Mouse (Mus musculus): Measurements from ENCODE around the gene 5730522E02Rik. TPM values are rescaled to one million over a fixed set of nuclear protein-coding genes. Genes with fewer than 3 reads are reported as not detected.

5730522E02Rik gene
- polyA plus RNA-seq, 1 experiment from 2014 or later, result 12.3 TPM

DNA sequence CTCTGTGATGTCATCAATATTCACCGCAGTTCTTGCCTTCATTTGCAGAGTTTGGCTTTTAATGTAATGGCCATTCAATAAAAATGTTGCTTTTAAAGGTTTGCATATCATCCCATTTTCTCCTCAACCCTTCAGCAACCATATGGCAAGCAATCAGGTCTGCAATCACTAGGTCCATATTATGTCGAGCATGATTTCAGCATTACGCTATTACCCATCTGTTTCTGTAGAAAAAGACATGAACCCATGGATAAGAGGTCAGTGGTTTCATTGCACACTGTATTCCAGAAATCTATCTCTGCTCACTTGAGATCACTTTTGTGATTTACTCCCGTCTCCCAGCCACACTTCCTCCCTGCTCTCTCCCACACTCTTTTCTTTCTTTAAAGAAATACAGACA lies 213.1 kb downstream of the 5730522E02Rik start:
- WGBS, result 53% methylated on average over 4 of the region's 4 CpGs
- no peak overlapping the region for H3K27ac ChIP-seq (ENCODE audit: low read depth, low read length)
- ATAC-seq, result 0 out of 2 replicates have a peak, but pooled peaks have one; percentile 16

DNA sequence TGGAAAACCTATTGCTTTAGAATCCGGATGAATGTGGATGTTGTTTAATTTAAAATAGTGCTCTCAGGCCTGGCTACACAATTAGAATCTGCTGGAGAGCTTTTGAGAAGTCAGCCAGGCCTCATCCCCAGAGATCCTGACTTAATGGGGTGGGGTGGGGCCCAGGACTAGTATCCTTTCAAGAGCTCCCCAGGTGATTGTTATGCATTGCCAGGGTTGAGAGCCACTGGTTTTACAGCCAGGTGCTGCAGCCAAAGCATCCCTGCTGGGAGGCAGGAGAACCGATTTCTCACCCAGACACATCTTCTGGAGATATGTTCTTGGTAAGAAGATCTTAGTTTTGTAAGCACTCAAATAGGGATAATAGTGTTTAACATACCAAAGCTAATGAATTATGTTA lies 216.4 kb downstream of the 5730522E02Rik start:
- Histone ChIP-seq H3K9ac (ENCODE audit: low read depth, low read length) (no peak overlapping the region), H3K4me3 (ENCODE audit: low read length) (no peak overlapping the region), H3K4me1 (ENCODE audit: control insufficient read depth, insufficient read depth, low read depth, low read length) (no peaks in the 10 kb centered on the region), H3K4me2 (ENCODE audit: low read length) (no peak overlapping the region), H3K27me3 (replicated peaks; ENCODE audit: control insufficient read depth, insufficient read depth, low read length) (no peaks in the 10 kb centered on the region), H3K9me3 (ENCODE audit: control insufficient read depth, low read length) (no peaks in the 10 kb centered on the region), H3K27ac (ENCODE audit: low read depth, low read length) (no peak overlapping the region), H3K36me3 (ENCODE audit: control insufficient read depth, insufficient read depth, low read length) (no peaks in the 10 kb centered on the region)
- ATAC-seq, result no peak
- 23% methylated on average over 2 of the region's 2 CpGs for WGBS

More for the DNA sequence above, 213.1 kb downstream of the 5730522E02Rik start:
- Histone ChIP-seq H3K9ac (ENCODE audit: low read depth, low read length) (no peak overlapping the region), H3K36me3 (ENCODE audit: control insufficient read depth, insufficient read depth, low read length) (no peaks in the 10 kb centered on the region), H3K4me1 (ENCODE audit: control insufficient read depth, insufficient read depth, low read depth, low read length) (no peaks in the 10 kb centered on the region), H3K9me3 (ENCODE audit: control insufficient read depth, low read length) (no peaks in the 10 kb centered on the region), H3K4me3 (ENCODE audit: low read length) (no peak overlapping the region), H3K27me3 (replicated peaks; ENCODE audit: control insufficient read depth, insufficient read depth, low read length) (no peaks in the 10 kb centered on the region), H3K4me2 (ENCODE audit: low read length) (no peak overlapping the region)

DNA sequence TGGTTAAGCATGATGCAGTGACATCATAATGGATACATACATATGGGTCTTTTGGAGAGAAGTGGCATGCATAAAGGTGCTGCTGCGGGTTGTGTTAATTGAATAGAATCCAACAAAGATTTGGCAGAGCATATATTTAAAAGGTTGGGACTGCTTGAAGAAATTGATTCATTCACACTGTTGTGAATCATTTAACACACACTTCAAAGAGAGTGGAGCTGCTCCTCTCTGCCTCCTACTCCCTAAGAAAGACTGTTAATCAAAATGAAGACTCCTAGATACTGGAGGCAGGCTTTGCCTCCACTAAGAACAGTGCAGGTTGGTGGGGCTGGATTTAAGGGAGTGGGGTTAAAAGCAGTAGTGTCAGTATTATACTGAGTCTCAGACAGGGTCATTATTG lies 218.3 kb downstream of the 5730522E02Rik start:
- Histone ChIP-seq H3K9ac (ENCODE audit: low read depth, low read length) (no peak overlapping the region), H3K36me3 (ENCODE audit: control insufficient read depth, insufficient read depth, low read length) (no peaks in the 10 kb centered on the region), H3K4me1 (ENCODE audit: control insufficient read depth, insufficient read depth, low read depth, low read length) (no peaks in the 10 kb centered on the region), H3K9me3 (ENCODE audit: control insufficient read depth, low read length) (no peaks in the 10 kb centered on the region), H3K4me3 (ENCODE audit: low read length) (no peak overlapping the region), H3K4me2 (ENCODE audit: low read length) (no peak overlapping the region), H3K27me3 (replicated peaks; ENCODE audit: control insufficient read depth, insufficient read depth, low read length) (no peaks in the 10 kb centered on the region), H3K27ac (ENCODE audit: low read depth, low read length) (no peak overlapping the region)
- WGBS, result 82% methylated on average over 1 of the region's 1 CpGs
- no peak for ATAC-seq

DNA sequence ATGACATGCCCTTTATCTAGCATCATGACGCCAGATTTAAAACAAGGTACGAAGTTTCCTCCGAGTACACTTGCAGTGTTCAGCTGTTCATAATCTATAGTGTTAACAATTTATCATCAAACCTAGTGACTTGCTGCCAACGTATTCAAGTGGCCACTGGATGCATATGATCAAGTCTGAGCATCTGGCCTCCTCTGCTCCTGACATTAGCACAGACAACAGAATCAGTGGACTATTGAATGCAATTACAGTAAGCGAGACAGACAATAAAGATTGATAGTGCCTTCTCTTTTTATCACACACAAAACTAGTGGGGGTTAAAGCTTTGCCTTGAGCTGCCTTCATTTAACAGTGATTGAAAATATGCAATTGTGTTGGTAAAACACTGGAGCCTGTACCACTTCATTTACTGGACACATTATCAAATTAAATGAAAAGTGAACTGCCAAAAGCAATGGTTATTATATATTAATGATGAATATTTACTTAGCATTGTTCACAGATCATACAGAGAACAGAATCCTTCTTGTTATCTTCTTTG lies 231.8 kb downstream of the 5730522E02Rik start:
- no peaks in the 10 kb centered on the region for H3K36me3 ChIP-seq (ENCODE audit: control insufficient read depth, insufficient read depth, low read length)
- H3K27me3 ChIP-seq (replicated peaks; ENCODE audit: control insufficient read depth, insufficient read depth, low read length), result no peaks in the 10 kb centered on the region
- ATAC-seq, result peak; percentile 20; the same call in 1 of the 2 replicates
- H3K4me1 ChIP-seq (ENCODE audit: control insufficient read depth, insufficient read depth, low read depth, low read length), result no peaks in the 10 kb centered on the region
- no peak overlapping the region for H3K4me2 ChIP-seq (ENCODE audit: low read length)
- 46% methylated on average over 5 of the region's 5 CpGs for WGBS
- no peak overlapping the region for H3K4me3 ChIP-seq (ENCODE audit: low read length)
- no peaks in the 10 kb centered on the region for H3K9me3 ChIP-seq (ENCODE audit: control insufficient read depth, low read length)
- H3K27ac ChIP-seq (ENCODE audit: low read depth, low read length), result no peak overlapping the region
- no peak overlapping the region for H3K9ac ChIP-seq (ENCODE audit: low read depth, low read length)

DNA sequence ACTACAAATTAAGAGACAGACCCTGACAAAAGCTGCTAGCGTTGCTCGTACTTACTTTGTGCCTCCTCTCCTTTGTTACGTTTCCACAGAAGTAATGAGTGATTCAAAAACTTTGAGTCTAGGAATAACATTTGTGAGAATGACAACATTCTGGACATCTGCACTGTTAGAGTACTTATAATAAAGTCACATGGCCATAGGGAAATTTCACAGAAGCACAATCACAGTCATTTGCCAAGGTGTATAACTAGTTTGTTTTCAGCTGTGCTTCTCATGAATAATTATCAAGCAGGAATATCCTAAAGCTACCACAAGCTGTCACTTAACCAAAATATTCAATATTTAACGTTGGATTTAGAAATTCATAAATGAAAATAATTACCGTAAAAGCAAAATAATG lies 269.1 kb downstream of the 5730522E02Rik start:
- no peaks in the 10 kb centered on the region for H3K36me3 ChIP-seq (ENCODE audit: control insufficient read depth, insufficient read depth, low read length)
- H3K4me3 ChIP-seq (ENCODE audit: low read length), result no peak overlapping the region
- no peak overlapping the region for H3K4me2 ChIP-seq (ENCODE audit: low read length)
- ATAC-seq, result no peak
- H3K27me3 ChIP-seq (replicated peaks; ENCODE audit: control insufficient read depth, insufficient read depth, low read length), result no peaks in the 10 kb centered on the region
- WGBS, result 72% methylated on average over 5 of the region's 5 CpGs
- 0 out of 2 replicates have a peak, but pooled peaks cover 2% of the 10 kb centered on the region for H3K4me1 ChIP-seq (ENCODE audit: control insufficient read depth, insufficient read depth, low read depth, low read length)
- no peak overlapping the region for H3K9ac ChIP-seq (ENCODE audit: low read depth, low read length)
- no peaks in the 10 kb centered on the region for H3K9me3 ChIP-seq (ENCODE audit: control insufficient read depth, low read length)
- no peak overlapping the region for H3K27ac ChIP-seq (ENCODE audit: low read depth, low read length)

DNA sequence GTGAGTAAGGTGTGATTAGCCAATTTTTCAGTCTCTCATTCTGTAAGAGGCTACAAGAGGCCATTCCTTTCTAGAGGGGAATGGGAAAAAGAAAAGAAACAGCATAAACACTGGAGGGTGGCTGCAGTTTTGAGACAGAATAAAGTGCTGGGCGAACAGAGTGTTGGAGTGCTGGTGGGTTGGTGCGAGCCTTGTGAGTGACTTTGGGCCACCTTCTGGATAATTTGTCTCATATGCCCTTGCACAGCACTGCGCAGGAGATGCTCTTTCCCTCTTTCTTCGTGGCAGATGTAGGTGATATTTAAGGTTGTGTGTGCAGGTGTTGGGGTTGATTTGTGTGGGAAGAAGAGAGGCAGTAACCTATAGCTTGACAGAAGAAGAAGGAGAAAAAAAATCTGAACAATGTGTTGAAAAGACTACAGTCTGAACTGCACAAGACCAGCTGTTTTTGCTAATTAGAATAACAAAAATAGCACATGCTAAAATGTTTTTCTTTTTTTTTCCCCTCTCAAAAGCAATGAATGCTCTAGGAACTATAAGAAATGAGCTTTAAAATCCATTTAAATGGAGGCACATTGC lies 269.8 kb downstream of the 5730522E02Rik start:
- WGBS, result 80% methylated on average over 4 of the region's 4 CpGs
- Histone ChIP-seq H3K36me3 (ENCODE audit: control insufficient read depth, insufficient read depth, low read length) (no peaks in the 10 kb centered on the region), H3K27me3 (replicated peaks; ENCODE audit: control insufficient read depth, insufficient read depth, low read length) (no peaks in the 10 kb centered on the region), H3K4me1 (ENCODE audit: control insufficient read depth, insufficient read depth, low read depth, low read length) (0 out of 2 replicates have a peak, but pooled peaks cover 2% of the 10 kb centered on the region), H3K9me3 (ENCODE audit: control insufficient read depth, low read length) (no peaks in the 10 kb centered on the region), H3K4me2 (ENCODE audit: low read length) (no peak overlapping the region), H3K9ac (ENCODE audit: low read depth, low read length) (no peak overlapping the region), H3K27ac (ENCODE audit: low read depth, low read length) (no peak overlapping the region; the same call in 1 of the 2 replicates), H3K4me3 (ENCODE audit: low read length) (no peak overlapping the region)
- 0 out of 2 replicates have a peak, but pooled peaks have one; percentile 40 for ATAC-seq

DNA sequence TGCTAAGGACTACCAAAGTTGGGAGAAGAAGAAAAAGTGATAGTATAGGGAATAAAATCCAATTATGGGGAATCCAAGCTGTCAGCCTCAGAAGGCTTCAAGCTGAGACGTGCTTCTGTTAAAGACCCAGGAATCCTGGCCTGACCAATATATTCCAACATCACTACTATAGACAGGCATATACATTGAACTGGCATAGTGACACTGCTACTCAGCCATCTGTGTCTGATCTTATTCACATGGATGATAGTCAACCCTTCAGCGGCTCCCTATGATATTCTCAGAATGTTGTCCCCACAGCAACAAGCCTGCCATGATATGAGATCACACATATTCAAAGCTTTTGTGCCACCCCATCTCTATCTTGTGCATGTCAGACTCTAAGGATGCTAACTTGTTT lies 284.3 kb downstream of the 5730522E02Rik start:
- Histone ChIP-seq H3K36me3 (ENCODE audit: control insufficient read depth, insufficient read depth, low read length) (no peaks in the 10 kb centered on the region), H3K9me3 (ENCODE audit: control insufficient read depth, low read length) (no peaks in the 10 kb centered on the region), H3K4me3 (ENCODE audit: low read length) (no peak overlapping the region), H3K9ac (ENCODE audit: low read depth, low read length) (no peak overlapping the region), H3K4me1 (ENCODE audit: control insufficient read depth, insufficient read depth, low read depth, low read length) (no peaks in the 10 kb centered on the region), H3K4me2 (ENCODE audit: low read length) (no peak overlapping the region), H3K27me3 (replicated peaks; ENCODE audit: control insufficient read depth, insufficient read depth, low read length) (no peaks in the 10 kb centered on the region), H3K27ac (ENCODE audit: low read depth, low read length) (no peak overlapping the region)
- 74% methylated on average over 2 of the region's 2 CpGs for WGBS
- ATAC-seq, result no peak

DNA sequence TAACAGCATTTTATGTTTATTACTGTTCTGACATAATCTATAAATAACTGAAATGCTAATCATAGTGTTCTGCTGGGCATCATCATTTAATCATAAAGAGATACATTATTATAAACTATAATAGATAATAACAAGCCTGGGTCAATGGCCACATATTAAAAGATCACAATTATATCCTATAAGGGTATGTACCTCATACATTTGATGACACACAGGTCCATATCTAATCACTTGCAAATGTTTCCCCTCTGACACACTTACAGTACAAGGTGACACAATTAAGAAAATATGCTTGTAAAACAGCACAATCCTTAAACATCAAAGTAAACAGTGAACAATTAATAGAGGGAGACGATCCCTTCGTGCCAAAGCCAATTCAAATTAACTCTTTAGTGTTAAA lies 308.2 kb downstream of the 5730522E02Rik start:
- H3K27ac ChIP-seq (ENCODE audit: low read depth, low read length), result no peak overlapping the region
- ATAC-seq, result no peak
- WGBS, result 74% methylated on average over 2 of the region's 2 CpGs

DNA sequence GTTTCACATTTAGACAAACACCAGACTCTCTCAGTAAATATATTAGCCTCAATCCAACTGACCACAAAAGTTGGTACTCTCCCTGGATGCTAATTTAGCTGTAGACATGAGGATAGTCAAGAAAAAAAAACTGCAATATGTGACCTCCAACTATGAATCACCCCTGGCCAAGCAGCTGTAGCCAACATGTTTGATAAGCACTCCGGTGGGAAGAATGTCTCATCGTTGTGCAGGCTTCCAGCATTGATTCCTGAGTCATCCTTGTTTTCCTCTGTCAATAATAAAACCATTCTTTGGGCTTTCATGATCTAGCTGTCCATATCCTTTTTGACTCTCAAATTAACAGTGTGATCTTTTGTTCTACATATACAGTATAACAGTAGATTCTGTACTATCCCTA lies 308.9 kb downstream of the 5730522E02Rik start:
- no peaks in the 10 kb centered on the region for H3K4me1 ChIP-seq (ENCODE audit: control insufficient read depth, insufficient read depth, low read depth, low read length)
- H3K36me3 ChIP-seq (ENCODE audit: control insufficient read depth, insufficient read depth, low read length), result no peaks in the 10 kb centered on the region
- no peak overlapping the region for H3K4me2 ChIP-seq (ENCODE audit: low read length)
- WGBS, result 68% methylated on average over 2 of the region's 2 CpGs
- H3K9ac ChIP-seq (ENCODE audit: low read depth, low read length), result no peak overlapping the region
- H3K4me3 ChIP-seq (ENCODE audit: low read length), result no peak overlapping the region
- no peaks in the 10 kb centered on the region for H3K9me3 ChIP-seq (ENCODE audit: control insufficient read depth, low read length)
- no peak for ATAC-seq
- no peaks in the 10 kb centered on the region for H3K27me3 ChIP-seq (replicated peaks; ENCODE audit: control insufficient read depth, insufficient read depth, low read length)
- H3K27ac ChIP-seq (ENCODE audit: low read depth, low read length), result no peak overlapping the region

More for the DNA sequence above, 308.2 kb downstream of the 5730522E02Rik start:
- H3K27me3 ChIP-seq (replicated peaks; ENCODE audit: control insufficient read depth, insufficient read depth, low read length), result no peaks in the 10 kb centered on the region
- H3K4me1 ChIP-seq (ENCODE audit: control insufficient read depth, insufficient read depth, low read depth, low read length), result no peaks in the 10 kb centered on the region
- no peaks in the 10 kb centered on the region for H3K9me3 ChIP-seq (ENCODE audit: control insufficient read depth, low read length)
- no peak overlapping the region for H3K9ac ChIP-seq (ENCODE audit: low read depth, low read length)
- H3K4me2 ChIP-seq (ENCODE audit: low read length), result no peak overlapping the region
- H3K4me3 ChIP-seq (ENCODE audit: low read length), result no peak overlapping the region
- H3K36me3 ChIP-seq (ENCODE audit: control insufficient read depth, insufficient read depth, low read length), result no peaks in the 10 kb centered on the region

All from hindbrain, embryonic 16.5 days (tissue).